Mouse (Mus musculus) CD4-positive, CD25-positive, alpha-beta regulatory T cell, adult 4 months (primary cell): Measurements from ENCODE around the gene Gsg1l2. TPM values are rescaled to one million over a fixed set of nuclear protein-coding genes. Genes with fewer than 3 reads are reported as not detected.

ENCODE experiments used
- ATAC-seq: one replicate; pipeline ENCODE4 v1.8.0; 2017
- polyA plus RNA-seq, 2 experiments: library from polyadenylated mRNA; unstranded; fragments of 100-300 nt; shearing (Covaris generic); gene quantifications; one replicate each; pipeline ENCODE4 v1.2.1; 2017

Gene Gsg1l2
- not detected for polyA plus RNA-seq

DNA sequence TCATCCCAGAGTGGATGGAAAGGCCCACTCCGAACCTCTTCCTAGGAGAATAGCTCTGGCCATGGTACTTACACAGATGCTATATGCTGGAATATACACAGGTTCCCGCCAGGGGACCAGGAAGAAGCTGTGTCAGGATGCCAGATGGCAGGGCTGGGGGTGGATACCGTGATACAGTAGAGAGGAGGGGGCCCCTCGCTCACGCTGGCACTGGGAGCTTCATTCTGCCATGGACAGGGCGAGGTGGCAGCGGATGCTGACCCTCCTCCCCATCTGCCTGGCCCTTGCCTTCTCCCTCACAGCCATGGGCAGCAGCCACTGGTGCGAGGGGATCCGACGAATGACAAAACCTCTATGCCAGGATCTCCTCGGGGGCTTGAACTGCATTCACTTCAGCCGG lies at the start of gene Gsg1l2:
Gene Gsg1l2, plus strand, starts transcription at position 230 of the 400 bp plus-strand sequence.
- ATAC-seq: no peak

DNA sequence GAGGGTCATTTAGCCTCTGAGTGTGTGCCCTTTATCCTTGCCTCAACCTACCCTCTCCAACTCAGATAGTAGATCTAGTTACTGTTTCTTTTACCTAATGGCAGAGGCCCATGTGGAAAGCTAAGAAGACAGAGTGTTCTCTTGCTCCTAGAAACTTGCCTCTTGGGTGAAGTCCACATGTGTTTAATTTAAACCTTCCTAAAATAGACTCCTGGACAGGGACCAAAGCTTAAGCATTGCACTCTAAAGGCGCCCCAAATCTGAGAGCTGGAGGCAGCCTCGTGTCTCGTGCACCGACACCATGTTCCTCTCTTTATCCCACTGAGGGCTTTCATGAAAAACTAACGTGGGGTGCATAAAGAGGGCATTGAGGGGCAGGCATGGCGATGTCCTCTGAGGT lies 47.3 kb upstream of the Gsg1l2 start:
- ATAC-seq: no peak

DNA sequence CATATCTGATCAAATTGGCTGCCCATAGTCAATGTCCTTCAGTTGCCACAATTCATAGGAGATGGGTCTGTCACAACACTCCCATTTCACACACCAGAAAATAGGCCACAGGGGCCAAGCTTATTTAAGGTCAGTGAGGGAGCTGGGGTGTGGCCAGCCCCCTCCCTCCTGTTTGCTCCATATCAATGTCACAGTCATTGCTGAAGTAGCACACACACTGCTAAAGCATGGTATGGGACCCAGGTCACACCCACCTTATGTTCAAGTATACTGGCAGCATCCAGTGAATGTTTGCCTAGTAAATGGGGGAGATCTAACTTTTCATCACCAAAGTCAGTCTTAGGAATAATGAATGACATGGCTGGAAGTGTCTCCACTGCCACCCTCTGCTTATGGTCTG lies 45.7 kb upstream of the Gsg1l2 start:
- ATAC-seq: no peak

DNA sequence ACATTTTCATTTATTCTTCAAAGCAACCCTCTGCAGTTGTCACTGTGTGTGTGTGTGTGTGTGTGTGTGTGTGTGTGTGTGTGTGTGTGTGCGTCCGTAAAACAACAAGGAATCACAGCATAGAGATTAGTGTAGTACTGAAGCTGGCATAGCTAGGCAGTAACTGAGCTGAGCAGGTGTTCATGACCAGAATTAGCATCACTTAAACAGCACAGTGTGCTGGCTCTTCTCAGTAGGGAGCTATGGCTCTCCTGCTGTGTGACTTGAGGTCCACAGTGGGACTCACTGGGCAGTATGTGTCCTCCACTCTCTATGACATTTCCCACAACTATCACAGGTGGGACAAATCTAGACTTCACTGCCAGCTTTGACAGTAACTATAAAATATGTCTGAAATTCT lies 43.4 kb upstream of the Gsg1l2 start:
- ATAC-seq: no peak

DNA sequence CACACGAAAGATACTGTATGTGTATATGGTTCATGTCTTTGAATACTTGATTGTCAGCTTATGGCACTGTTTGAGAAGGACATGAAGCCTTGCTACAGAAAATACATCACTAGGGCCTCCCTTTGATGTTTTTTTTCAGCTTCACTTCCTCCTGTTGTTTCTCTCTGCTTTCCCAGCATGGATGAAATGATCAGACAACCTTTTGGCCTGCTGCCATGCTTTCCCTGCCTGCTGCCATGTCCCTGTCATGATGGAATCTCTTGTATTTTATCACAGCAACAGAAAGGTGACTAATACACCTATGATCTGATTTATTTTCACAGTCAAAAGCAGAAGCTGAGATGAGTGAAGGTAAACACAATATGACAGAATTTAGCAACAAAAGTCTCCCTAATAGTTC lies 40.7 kb upstream of the Gsg1l2 start:
- no peak for ATAC-seq

DNA sequence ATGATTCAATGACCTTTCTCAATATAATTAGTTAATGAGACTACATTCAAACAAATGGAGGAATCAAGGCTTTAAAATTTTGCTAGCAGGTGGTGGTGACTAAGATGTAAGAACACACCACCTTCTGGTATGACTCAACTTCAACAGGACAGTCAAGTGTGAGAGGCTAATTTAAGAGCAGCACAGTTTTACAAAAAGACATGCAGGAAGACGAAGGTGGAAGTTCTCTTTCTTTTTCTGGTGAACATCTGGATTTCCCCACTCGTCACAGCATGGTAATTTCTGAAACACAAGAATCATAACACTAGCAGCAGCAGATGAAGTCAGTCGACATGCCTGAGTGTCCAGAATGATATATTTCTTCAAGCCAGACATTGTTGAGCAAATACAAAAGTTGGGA lies 39.8 kb upstream of the Gsg1l2 start:
- no peak for ATAC-seq

DNA sequence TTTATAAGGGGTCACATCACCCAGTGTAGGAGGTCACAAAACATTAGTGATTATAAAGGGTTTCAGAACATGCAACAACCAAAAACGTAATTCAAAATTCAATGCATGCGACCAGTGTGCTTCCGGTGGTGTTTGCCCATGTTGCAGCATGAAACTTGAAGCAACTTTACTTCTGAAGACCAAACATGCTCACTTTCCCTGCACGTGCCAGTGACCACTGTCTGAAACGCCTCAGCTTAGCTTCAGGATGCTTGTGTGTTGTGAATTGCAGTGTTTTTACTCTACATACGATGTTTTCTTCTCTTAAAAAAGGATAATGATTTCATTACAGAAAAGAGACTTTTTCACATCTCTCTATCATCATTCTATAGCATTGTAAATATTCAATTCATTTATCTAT lies 36.1 kb upstream of the Gsg1l2 start:
- ATAC-seq: no peak

DNA sequence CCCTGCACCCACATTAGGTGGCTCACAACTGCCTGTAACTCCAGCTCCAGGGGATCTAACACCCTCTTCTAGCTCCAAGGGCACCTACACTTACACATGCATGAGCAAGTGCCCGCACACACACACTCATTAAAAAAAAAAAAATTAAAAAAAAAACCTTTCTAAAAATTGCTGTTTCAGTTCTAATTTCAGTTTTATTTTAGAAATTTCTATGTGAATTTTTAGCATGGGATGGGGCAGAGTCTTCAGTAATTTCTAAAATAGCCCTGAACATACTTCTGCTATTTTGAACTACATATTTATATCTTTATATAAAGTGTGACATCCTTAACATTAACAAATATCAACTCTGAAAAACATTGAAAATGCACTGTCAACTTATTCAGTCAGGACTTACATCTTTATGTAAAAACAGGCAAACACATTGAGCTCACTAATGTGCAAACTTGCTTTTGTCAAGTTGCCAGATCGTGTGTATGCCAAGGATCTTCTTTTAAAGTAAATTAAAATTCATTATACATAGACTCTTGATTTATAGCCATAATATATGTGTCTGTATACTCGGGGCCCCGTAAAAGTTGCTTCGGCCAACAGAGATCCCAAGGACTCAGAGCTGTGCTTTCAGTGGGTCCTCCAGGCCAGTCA lies 35.4 kb upstream of the Gsg1l2 start:
- no peak for ATAC-seq

DNA sequence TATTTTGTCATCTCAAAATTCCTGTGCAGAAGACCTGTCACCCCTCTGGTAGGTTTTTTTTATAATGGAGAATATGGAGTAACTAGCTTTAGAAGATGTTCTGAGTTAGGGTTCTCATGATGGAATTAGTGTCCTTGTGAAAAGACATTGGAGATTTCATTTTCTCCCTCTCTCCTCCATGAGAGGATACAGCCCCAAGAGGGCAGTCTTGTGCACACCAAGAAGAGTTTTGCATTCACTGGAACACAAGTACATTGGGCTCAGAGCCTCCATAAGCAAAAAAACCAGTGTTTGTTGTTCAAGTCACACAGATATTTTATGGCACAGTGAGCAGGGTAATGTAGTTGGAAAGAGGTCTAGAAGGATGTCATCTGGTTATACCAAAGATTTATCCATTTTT lies 32.8 kb upstream of the Gsg1l2 start:
- no peak for ATAC-seq

DNA sequence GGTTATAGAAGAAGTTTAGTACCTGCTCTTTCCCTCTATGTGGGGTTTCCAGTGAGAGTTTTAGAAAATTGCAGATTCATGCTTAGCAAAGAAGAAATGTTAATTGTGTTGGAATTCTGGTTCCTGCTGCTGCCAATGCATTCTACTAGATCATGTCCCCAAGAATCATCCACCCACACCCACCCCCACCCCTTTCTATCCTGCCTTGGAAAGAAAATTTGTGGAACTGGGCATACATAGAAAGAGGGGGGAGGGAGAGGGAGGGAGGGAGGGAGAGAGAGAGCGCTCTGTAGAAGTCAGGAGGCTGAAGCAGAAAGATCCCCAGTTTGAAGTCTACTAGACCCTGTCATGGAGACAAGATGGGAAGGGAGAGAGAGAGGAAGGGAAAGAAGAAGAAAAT lies 18.1 kb upstream of the Gsg1l2 start:
- no peak for ATAC-seq

DNA sequence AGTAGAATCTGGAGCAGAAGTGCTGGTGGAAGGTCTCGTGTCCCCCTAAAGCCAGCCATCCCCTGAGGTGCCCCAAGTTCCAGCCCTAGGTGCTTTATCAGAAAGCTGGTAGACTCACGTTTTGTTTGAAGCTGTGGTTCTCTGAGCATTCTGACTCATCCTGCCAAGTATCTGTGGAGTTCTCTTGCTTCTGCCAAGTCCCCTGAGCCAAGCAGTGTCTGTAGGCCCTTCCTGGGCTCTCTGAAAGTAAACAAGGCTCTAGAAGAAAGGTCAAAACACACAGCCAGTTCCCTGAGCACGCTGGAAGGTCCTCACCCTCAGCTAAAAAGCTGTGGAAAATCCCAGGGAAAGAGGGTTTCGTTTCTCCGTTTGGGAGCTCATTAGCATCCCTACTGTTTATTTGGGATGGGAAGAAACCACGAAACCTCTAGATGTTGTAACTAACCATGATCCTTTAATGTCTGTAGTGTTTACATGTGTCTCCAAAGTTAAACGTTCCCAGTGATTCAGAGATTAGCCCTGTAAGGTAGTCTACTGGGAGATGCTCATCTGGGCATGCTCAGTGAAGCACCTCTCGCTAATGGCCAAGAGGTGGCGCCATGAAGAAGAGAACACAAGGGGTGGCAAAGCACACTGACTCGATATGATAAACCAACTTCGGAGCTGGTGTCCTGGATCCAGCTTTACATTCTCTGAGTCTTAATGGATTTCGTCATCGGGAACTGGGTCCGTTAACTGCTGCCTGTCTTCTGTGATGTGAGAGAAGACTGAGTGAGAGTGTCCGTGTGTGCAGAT lies 16.8 kb upstream of the Gsg1l2 start:
- no peak for ATAC-seq

DNA sequence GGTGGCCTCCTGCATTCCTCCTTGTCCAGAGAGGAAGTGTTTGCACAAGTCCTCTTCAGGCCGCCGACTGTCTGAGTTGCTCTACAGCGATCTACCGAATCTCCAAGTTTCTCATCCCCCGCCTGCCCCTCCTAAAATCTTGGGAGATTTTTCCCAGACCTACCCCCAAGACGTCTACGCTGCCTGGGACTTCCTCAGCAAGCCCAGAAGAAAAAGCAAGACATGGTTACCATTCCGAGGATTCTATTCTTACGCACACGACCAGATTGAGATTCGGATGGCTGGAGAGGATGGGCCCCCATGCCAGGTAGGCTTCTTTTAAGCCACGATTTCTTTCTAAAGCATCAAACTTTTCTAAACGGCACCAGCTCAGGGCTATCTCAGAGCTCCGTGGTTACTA lies 3.4 kb upstream of the Gsg1l2 start, which contains the start of gene Glp2r:
Gene Glp2r, minus strand, starts transcription at position 101 of the 400 bp plus-strand sequence.
- ATAC-seq: no peak

DNA sequence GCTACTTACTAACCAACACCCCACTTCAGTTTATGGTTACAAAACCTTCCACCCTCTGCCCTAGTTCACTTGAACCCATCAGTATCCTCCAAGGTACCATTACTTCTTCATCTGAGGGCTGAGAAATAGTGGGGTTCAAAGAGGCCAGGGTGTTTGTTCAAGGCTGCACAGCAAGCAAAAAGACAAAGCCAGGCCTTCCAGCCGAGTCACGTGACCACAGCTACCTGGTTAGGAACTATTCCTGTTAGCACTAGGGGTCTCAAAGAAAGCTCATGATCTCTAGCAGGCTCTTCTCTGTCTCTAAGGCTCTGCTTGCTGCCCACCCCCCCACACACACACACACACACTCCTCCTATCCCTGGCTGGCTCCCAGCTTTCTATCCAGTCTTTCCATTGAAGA lies 2.7 kb upstream of the Gsg1l2 start:
- ATAC-seq: no peak

DNA sequence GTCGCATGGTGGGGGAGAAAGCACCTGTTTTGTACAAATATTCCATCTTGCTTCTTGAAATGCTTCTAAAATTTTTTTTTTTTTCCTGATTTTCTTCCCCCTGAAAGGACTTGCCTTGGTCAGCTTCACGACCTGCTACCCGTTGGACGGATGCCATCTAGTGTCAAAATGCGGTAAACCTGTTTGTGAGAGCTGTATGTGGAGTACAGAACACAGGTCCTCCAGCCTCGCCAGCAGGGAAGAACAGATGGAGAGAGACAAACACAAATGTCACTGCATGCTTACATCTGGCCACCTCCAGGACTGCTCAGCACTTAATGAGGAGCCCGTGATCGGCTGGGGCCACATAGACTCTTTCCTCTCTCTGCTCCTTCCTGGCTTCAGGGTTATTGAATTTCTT lies 1.8 kb upstream of the Gsg1l2 start:
- no peak for ATAC-seq

DNA sequence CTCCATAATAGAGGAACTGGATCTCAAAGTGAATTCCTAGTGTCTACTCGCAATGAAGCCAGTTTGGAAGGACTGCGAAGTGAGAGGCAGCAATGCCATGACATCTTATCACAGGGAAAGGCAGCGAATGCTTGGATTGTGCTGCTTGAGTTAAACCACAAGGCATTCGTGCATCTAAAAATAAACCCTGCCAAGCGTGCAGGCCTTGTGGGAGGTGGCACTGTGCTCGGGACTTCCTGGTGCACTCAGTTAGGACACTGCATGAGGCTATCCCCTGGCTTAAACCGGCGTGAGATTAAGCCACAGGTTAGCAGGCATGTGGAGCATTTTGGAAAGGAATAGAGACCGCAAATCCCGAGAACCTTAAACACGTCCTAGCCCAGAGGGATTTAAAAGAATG lies 15.8 kb downstream of the Gsg1l2 start:
- no peak for ATAC-seq

DNA sequence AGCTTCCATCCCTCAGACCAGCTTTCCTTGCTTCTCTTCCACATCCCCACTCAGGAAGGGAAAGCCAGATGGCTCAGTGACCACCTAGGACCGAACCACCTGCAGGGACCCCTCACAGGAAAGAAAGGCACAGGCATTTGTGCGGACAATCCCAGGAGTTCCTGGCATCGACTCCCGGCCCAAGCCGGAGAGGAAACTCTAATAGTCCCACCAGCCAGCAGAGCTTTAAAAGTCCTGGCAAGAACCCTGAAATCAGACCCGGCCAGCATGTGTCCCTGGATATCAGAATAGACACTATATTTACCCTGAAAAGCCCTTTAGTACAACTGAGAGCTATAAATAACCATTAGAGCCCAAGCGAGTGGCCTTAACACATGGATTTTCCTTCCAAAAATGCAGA lies 23.5 kb downstream of the Gsg1l2 start, which contains the start of gene Dhrs7c:
Gene Dhrs7c, plus strand, starts transcription at position 257 of the 400 bp plus-strand sequence.
- no peak for ATAC-seq

DNA sequence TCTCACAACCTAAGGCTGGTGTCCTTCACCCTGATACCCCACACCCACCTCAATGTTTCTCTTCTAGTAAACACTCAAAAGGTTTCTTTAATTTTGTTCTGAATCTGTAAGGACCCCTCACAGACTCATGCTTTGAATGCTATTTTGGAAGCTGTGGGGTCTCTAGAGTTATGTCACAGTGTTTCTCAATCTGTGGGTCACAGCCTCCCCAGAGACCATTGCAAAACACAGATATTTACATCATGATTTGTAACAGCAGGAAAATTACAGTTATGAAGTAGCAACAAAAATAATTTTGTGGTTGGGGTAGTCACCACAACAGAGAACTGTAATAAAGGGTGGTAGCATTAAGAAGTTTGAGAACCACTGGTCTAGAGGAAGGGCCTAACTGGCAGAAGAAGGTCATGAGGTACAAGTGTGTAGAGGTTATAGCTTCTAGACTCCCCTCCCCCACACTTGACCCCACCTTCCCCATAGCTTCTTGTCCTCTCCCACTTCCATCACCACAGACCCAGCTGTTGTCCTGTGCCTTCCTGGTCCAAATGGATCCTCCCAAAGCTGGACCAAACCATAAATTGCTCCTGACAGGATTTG lies 25.8 kb downstream of the Gsg1l2 start:
- ATAC-seq: no peak

DNA sequence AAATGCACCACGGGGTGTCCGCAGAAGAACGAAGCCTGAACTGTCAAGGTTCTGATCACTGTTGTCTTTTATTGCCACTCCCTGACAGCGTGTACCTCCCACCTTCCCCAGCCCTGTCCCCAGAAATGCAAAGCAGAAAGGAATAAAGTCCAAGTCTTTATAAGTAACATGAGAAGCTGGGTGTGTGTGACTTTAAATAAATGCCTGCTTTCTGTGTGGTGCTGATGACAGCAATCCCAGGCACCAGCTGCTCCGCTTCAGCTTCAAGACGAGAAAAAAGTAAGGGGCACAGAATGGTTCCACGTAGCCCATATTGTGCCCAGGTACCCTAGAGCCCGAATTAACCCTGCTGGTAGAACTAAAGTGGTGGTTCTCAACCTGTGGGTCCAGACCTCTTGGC lies 26.8 kb downstream of the Gsg1l2 start:
- no peak for ATAC-seq

DNA sequence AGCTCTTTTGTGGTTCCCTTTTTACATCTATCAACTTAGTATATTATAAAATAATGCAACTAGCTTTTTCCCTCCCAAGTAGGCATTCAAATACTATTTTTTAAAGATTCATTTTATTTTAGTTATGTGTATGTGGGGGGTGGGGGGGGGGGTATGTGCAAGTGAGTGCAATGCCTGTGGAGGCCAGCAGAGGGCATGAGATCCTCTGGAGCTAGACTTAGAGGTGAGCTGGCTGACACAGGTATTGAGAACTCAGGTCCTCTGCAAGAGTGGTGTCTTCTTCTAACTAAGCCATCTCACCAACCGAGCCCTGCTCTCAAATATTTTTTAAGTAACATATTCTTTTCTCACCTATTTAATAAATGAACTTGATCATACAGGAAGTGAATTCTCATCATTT lies 31.1 kb downstream of the Gsg1l2 start:
- no peak for ATAC-seq

DNA sequence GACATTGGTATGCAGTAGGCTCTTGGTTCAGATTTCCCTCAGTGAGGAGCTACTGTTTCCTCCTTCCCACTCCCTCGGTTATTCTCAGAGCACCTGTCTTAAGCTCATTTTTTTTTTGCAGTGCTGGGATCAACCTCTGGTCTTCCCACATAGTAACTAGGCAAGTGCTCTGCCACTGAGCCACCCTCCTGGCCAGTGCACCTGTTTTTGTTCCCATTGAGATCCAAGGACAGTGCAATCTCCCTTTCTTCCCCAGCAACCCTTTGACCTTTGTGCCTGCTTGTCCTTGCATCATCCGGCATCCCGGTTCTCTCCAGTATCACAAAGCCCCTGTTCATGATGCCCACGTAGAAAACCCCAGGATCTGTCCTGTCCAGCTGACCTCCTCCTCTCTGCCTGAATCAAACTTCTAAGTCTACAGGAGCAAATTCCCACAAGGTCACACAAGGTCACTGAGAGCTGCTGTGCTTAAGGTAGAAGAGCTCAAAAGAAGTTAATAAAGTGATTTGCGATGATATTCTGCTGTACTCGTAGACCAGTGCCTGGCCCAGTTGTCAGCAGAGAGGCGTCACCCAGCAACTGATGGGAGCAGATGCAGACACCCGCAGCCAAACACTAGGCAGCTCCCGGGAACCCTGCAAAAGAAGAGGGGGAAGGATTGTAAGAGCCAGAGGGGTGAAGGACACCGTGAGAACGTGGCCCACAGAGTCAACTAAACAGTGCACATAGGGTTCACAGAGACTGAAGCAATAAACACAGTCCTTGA lies 32.6 kb downstream of the Gsg1l2 start:
- ATAC-seq: no peak

DNA sequence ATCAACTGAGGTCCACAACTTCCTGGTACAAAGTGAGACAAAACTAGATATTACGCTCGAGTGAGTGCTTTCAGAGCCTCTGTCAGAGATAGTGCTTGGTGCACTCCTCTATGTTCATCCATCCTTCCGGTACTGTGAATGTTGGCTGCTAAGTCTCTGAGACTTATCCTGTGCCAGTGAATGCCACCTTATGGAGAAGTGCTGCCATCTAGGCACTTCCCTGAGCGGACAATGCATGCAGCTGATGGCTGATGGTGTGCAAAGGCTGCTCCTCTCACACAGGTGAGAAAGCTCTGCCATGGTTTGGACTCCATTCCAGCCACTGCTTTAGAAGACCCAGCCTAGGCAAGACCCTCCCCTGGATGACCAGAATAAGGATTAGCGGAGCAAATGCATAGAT lies 33.6 kb downstream of the Gsg1l2 start:
- no peak for ATAC-seq

DNA sequence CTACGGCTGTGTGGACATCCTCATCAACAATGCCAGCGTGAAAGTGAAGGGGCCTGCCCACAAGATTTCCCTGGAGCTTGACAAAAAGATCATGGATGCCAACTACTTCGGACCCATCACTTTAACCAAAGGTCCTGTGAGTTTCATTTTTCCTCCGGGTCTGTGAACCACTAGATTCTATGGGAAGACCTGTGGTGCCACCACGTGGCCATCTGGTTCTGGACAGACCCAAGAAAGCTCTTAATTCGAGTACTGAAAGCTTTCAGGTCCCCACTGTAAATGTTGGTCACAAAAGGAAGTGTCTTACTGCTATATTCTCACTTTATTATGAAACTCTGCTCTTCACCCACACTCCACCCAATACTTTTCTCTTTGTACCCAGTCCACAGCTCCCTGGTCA lies 37.1 kb downstream of the Gsg1l2 start:
- no peak for ATAC-seq

DNA sequence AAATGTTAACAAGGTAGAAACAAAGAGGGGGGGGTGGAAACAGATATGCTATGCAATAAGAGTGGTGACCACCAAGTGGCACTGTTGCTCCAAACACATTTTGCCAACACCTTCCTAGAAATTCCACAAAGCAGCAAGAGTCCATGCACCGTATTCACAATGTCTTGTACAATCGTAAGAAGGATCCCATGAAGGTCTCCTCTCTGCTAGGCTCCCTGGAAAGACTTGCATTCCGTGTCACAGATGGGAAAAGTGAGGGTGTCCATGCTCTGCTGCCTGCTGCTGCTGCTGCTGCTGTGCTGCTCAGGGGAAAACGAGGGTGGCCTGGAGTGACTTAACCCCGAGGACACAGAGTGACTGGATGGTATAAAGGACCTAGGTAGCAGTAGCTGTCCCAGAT lies 45.2 kb downstream of the Gsg1l2 start:
- no peak for ATAC-seq
